Mouse (Mus musculus): Measurements from ENCODE around the gene Sult1c1. TPM values are rescaled to one million over a fixed set of nuclear protein-coding genes. Genes with fewer than 3 reads are reported as not detected.
A peak's percentile ranks its signal among the peaks of the same experiment; 100 is the strongest.
"Not testable (repeated sequence)": the region's sequence is repeated elsewhere in the genome, so short reads cannot be mapped to it uniquely, and the experiment has no call there.

The Sult1c1 gene
- polyA plus RNA-seq (2015; fragmentation: Nextera tagmentation; extraction: Ambion mirVana) = not detected in 2 replicates

DNA sequence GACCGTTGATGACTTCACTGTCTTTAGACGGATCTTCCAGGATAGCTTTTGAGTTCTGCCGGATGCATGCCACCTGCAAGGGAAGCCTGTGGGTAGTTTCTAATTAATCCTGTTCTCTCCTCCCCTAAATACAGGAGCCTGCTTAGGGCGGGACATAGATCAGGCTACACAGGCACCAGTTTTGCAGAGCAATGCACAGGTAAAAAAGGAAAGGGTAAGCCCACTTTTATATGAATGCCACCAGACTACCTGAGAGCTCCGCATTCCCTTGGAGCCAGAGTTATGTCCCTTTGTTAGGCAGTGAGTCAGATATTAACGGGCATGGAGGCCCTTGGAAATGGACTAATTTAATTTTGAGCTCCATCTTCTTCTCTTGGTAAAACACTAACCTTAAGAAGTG, at the start of gene Sult1c1:
Gene Sult1c1, minus strand, starts transcription at position 101 of the 400 bp plus-strand sequence.
- no peaks in the 10 kb centered on the region for H3K9me3 ChIP-seq (ENCODE audit: control insufficient read depth, low read length)
- H3K27me3 ChIP-seq (replicated peaks; ENCODE audit: control insufficient read depth, insufficient read depth, low read length) = no peaks in the 10 kb centered on the region
- H3K27ac ChIP-seq (ENCODE audit: low read depth, low read length) = no peak within 1 kb of the TSS
- no peak within 1 kb of the TSS for H3K4me3 ChIP-seq (ENCODE audit: low read length)
- H3K4me1 ChIP-seq (ENCODE audit: control insufficient read depth, insufficient read depth, low read depth, low read length) = no peaks in the 10 kb centered on the region
- no peak for ATAC-seq
- WGBS = 92% methylated on average over 6 of the region's 6 CpGs
- H3K4me2 ChIP-seq (ENCODE audit: low read length) = no peak within 1 kb of the TSS
- H3K36me3 ChIP-seq (ENCODE audit: control insufficient read depth, insufficient read depth, low read length) = no peaks in the 10 kb centered on the region
- H3K9ac ChIP-seq (ENCODE audit: low read depth, low read length) = no peak within 1 kb of the TSS

GRCm38 (mm10) chr17:54014204-54014603, 23.7 kb upstream of the Sult1c1 start:
- H3K36me3 ChIP-seq (ENCODE audit: control insufficient read depth, insufficient read depth, low read length) = no peaks in the 10 kb centered on the region
- H3K4me1 ChIP-seq (ENCODE audit: control insufficient read depth, insufficient read depth, low read depth, low read length) = no peaks in the 10 kb centered on the region
- no peak overlapping the region for H3K4me2 ChIP-seq (ENCODE audit: low read length)
- no peak overlapping the region for H3K4me3 ChIP-seq (ENCODE audit: low read length)
- H3K27ac ChIP-seq (ENCODE audit: low read depth, low read length) = no peak overlapping the region
- ATAC-seq = 0 out of 2 replicates have a peak, but pooled peaks have one; percentile 65
- WGBS = 10% methylated on average over 1 of the region's 1 CpGs
- no peak overlapping the region for H3K9ac ChIP-seq (ENCODE audit: low read depth, low read length)
- H3K9me3 ChIP-seq (ENCODE audit: control insufficient read depth, low read length) = no peaks in the 10 kb centered on the region
- no peaks in the 10 kb centered on the region for H3K27me3 ChIP-seq (replicated peaks; ENCODE audit: control insufficient read depth, insufficient read depth, low read length)

GRCm38 (mm10) chr17:54011196-54011595, 20.7 kb upstream of the Sult1c1 start:
- no peak overlapping the region for H3K4me3 ChIP-seq (ENCODE audit: low read length)
- no peak for ATAC-seq
- H3K4me1 ChIP-seq (ENCODE audit: control insufficient read depth, insufficient read depth, low read depth, low read length) = no peaks in the 10 kb centered on the region
- no peak overlapping the region for H3K9ac ChIP-seq (ENCODE audit: low read depth, low read length)
- no peak overlapping the region for H3K4me2 ChIP-seq (ENCODE audit: low read length)
- no peak overlapping the region for H3K27ac ChIP-seq (ENCODE audit: low read depth, low read length)
- no peaks in the 10 kb centered on the region for H3K36me3 ChIP-seq (ENCODE audit: control insufficient read depth, insufficient read depth, low read length)
- H3K27me3 ChIP-seq (replicated peaks; ENCODE audit: control insufficient read depth, insufficient read depth, low read length) = no peaks in the 10 kb centered on the region
- H3K9me3 ChIP-seq (ENCODE audit: control insufficient read depth, low read length) = no peaks in the 10 kb centered on the region

DNA sequence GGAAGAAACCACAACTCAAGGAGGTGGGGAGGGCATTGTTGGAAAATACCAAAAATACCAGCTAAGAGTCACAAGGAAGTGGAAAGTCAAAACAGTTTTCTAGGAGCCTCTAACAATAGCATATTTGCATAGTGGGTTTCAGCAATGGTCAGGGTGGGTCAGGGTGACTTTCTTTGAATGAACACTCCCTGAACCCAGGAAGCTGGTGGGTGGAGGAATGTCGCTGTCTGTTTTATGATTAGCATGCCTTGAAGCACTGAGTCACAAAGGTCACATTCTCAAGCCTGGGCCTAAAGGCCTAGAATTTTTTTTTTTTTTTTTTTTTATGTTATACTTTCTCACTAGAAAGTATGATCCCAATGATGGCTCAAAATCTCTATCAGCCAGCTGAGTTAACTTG, 20.1 kb upstream of the Sult1c1 start:
- H3K4me1 ChIP-seq (ENCODE audit: control insufficient read depth, insufficient read depth, low read depth, low read length); H3K27ac ChIP-seq (ENCODE audit: low read depth, low read length); H3K4me2 ChIP-seq (ENCODE audit: low read length); H3K36me3 ChIP-seq (ENCODE audit: control insufficient read depth, insufficient read depth, low read length); H3K9ac ChIP-seq (ENCODE audit: low read depth, low read length); ATAC-seq; H3K9me3 ChIP-seq (ENCODE audit: control insufficient read depth, low read length); H3K27me3 ChIP-seq (replicated peaks; ENCODE audit: control insufficient read depth, insufficient read depth, low read length); H3K4me3 ChIP-seq (ENCODE audit: low read length): not testable (repeated sequence)
- WGBS = 82% methylated on average over 1 of the region's 1 CpGs

- 83% methylated on average over 4 of the region's 4 CpGs for WGBS
- no peaks in the 10 kb centered on the region for H3K9me3 ChIP-seq (ENCODE audit: control insufficient read depth, low read length)
- H3K4me3 ChIP-seq (ENCODE audit: low read length) = no peak overlapping the region
- no peak overlapping the region for H3K9ac ChIP-seq (ENCODE audit: low read depth, low read length)
- no peaks in the 10 kb centered on the region for H3K4me1 ChIP-seq (ENCODE audit: control insufficient read depth, insufficient read depth, low read depth, low read length)
- no peaks in the 10 kb centered on the region for H3K36me3 ChIP-seq (ENCODE audit: control insufficient read depth, insufficient read depth, low read length)
- H3K4me2 ChIP-seq (ENCODE audit: low read length) = no peak overlapping the region
- no peaks in the 10 kb centered on the region for H3K27me3 ChIP-seq (replicated peaks; ENCODE audit: control insufficient read depth, insufficient read depth, low read length)
- no peak for ATAC-seq
- H3K27ac ChIP-seq (ENCODE audit: low read depth, low read length) = no peak overlapping the region
Observed at GRCm38 (mm10) chr17:54003522-54003921, 13.0 kb upstream of the Sult1c1 start.

DNA sequence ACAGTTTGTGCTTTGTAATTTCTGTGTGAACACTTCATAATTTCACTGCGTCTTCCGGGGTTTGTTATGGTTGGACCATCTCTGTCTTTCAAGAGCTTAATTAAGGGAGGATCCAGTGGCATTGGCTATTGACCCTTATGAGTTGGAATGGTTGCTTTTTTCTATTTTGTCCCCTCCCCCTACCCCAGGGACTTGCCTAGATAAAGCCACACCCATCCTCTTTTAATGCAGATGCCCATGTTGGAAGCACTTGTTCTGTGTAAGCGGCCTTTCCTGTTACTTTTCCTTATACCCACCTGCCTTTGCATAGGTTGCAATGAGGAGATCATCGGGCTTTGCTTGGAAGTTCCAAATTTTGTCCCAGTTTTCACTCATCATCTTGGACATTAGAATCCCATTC, 16.9 kb downstream of the Sult1c1 start:
- Histone ChIP-seq H3K9me3 (ENCODE audit: control insufficient read depth, low read length) (no peaks in the 10 kb centered on the region), H3K9ac (ENCODE audit: low read depth, low read length) (no peak overlapping the region), H3K4me1 (ENCODE audit: control insufficient read depth, insufficient read depth, low read depth, low read length) (no peaks in the 10 kb centered on the region), H3K4me3 (ENCODE audit: low read length) (no peak overlapping the region), H3K36me3 (ENCODE audit: control insufficient read depth, insufficient read depth, low read length) (no peaks in the 10 kb centered on the region), H3K27me3 (replicated peaks; ENCODE audit: control insufficient read depth, insufficient read depth, low read length) (no peaks in the 10 kb centered on the region), H3K27ac (ENCODE audit: low read depth, low read length) (no peak overlapping the region), H3K4me2 (ENCODE audit: low read length) (no peak overlapping the region)
- 86% methylated on average over 4 of the region's 4 CpGs for WGBS
- ATAC-seq = no peak

DNA sequence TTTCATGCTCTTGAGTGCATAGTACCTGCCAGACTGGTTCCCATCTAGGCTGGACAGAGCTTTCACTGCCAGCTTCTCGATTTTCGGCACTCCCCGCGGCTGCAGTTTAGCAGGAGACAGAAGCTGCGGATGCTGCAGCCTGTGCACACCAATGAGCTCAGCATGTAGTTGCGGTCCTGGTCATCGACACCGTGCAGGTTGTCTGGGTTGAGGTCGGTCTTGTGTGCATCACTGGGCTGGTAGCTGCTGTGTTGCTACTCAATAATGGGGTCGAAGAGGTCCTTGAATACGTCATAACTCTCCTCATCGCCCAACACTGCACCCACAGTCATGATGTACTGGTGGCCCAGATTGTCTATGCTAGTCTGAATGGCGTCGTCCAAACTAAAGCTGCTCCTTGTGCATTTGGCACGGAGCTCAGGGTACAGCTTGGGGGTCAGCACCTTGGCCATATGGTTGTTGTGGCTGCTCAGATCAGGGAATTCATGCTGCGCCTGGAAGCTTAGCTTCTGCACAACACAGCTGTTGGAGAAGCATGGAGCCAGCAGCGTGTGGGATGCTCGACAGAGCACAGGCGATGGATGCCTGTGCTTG, 48.8 kb downstream of the Sult1c1 start:
- ATAC-seq = peak; percentile 83
- Histone ChIP-seq H3K4me3 (ENCODE audit: low read length) (no peak overlapping the region), H3K27ac (ENCODE audit: low read depth, low read length) (no peak overlapping the region), H3K27me3 (replicated peaks; ENCODE audit: control insufficient read depth, insufficient read depth, low read length) (no peaks in the 10 kb centered on the region), H3K36me3 (ENCODE audit: control insufficient read depth, insufficient read depth, low read length) (no peaks in the 10 kb centered on the region), H3K9ac (ENCODE audit: low read depth, low read length) (no peak overlapping the region), H3K4me1 (ENCODE audit: control insufficient read depth, insufficient read depth, low read depth, low read length) (no peaks in the 10 kb centered on the region), H3K4me2 (ENCODE audit: low read length) (no peak overlapping the region), H3K9me3 (ENCODE audit: control insufficient read depth, low read length) (no peaks in the 10 kb centered on the region)
- WGBS = 87% methylated on average over 19 of the region's 19 CpGs

GRCm38 (mm10) chr17:53940726-53941125, 49.7 kb downstream of the Sult1c1 start:
- H3K9me3 ChIP-seq (ENCODE audit: control insufficient read depth, low read length) = no peaks in the 10 kb centered on the region
- no peak overlapping the region for H3K27ac ChIP-seq (ENCODE audit: low read depth, low read length)
- no peak for ATAC-seq
- no peak overlapping the region for H3K9ac ChIP-seq (ENCODE audit: low read depth, low read length)
- 93% methylated on average over 8 of the region's 8 CpGs for WGBS
- no peaks in the 10 kb centered on the region for H3K4me1 ChIP-seq (ENCODE audit: control insufficient read depth, insufficient read depth, low read depth, low read length)
- no peak overlapping the region for H3K4me3 ChIP-seq (ENCODE audit: low read length)
- no peaks in the 10 kb centered on the region for H3K36me3 ChIP-seq (ENCODE audit: control insufficient read depth, insufficient read depth, low read length)
- H3K4me2 ChIP-seq (ENCODE audit: low read length) = no peak overlapping the region
- H3K27me3 ChIP-seq (replicated peaks; ENCODE audit: control insufficient read depth, insufficient read depth, low read length) = no peaks in the 10 kb centered on the region
